Mouse (Mus musculus) Patski (cell line): ENCODE measurements around the gene Tnni2. TPM values are rescaled to one million over a fixed set of nuclear protein-coding genes. Genes with fewer than 3 reads are reported as not detected.

Source experiments
- ATAC-seq: fragments of 100-300 bp; one replicate; pipeline ENCODE4 v1.8.0; 2021
- CTCF ChIA-PET: fragments of 350-600 bp; sonication (Branson Sonifier 250); formaldehyde crosslinking; loops from one replicate; lab custom pipeline; 2022; ENCODE audit warnings: inconsistent platforms; lab: Charles Lee
- POLR2A ChIA-PET: fragments of 350-600 bp; sonication (Branson Sonifier 250); formaldehyde crosslinking; loops from one replicate; lab custom pipeline; 2022; ENCODE audit warnings: antibody characterized with exemption, inconsistent platforms; lab: Charles Lee
- DNase-seq: peaks from one replicate; pipeline ENCODE4 v3.0.0-alpha.2; 2011; ENCODE audit warnings: low read depth, low spot score
- H3K27me3 ChIP-seq: fragments of 371-371 bp; one replicate; pipeline ENCODE4 v1.5.1; 2021
- CTCF ChIP-seq: fragments of 100-300 bp; IDR thresholded peaks from one replicate; pipeline ENCODE4 v1.5.1; 2021
- in situ Hi-C: fragments of 300-500 bp; cut with MboI; formaldehyde crosslinking; loops from 3 replicates; pipeline ENCODE4 v1.11.1; 2018; ENCODE audit warnings: low pct_unique_long_range_greater_than_20kb, mixed read lengths
- polyA plus RNA-seq: library from polyadenylated mRNA; unstranded; gene quantifications from one replicate; pipeline ENCODE4 v1.2.3, GENCODE M21; 2021

The Tnni2 gene
- polyA plus RNA-seq, 1 experiment from 2014 or later, result 1.5 TPM

GRCm38 (mm10) chr7:142462594-142463078, 21.0 kb downstream of the Tnni2 start:
- ChIA-PET POLR2A (no interaction called here), CTCF (interaction anchor here (1.4 kb wide), 1 partner anchor 24 kb away, joined by 3 read pairs; no protein-coding TSS in a partner anchor)
- H3K27me3 ChIP-seq, result no peaks in the 10 kb centered on the region
- no peak for DNase-seq
- TF ChIP-seq CTCF, result no peak
- in situ Hi-C loops, result no loop called here
- ATAC-seq, result peak; percentile 42

- ChIA-PET CTCF (interaction anchor here (0.9 to 2.3 kb wide), 4 partner anchors 11 to 34 kb away, joined by 3 to 4 read pairs (median 3); no protein-coding TSS in a partner anchor), POLR2A (no interaction called here)
- in situ Hi-C loops, result no loop called here
- H3K27me3 ChIP-seq, result no peaks in the 10 kb centered on the region
- TF ChIP-seq CTCF, result no peak
- peak; percentile 20 for ATAC-seq
- DNase-seq, result no peak
Measured at GRCm38 (mm10) chr7:142470171-142470691, 28.6 kb downstream of the Tnni2 start.

GRCm38 (mm10) chr7:142470808-142471413, 29.3 kb downstream of the Tnni2 start:
- TF ChIP-seq CTCF, result no peak
- DNase-seq (peak; percentile 88), ATAC-seq (peak; percentile 92)
- no peaks in the 10 kb centered on the region for H3K27me3 ChIP-seq
- CTCF ChIA-PET, result interaction anchor here (1.0 to 2.3 kb wide), 3 partner anchors 14 to 35 kb away, joined by 3 to 4 read pairs (median 3); no protein-coding TSS in a partner anchor
- POLR2A ChIA-PET, result interaction anchor here (0.7 kb wide), 1 partner anchor 34 kb away, joined by 4 read pairs; no protein-coding TSS in a partner anchor
- in situ Hi-C loops, result no loop called here

GRCm38 (mm10) chr7:142471414-142471861, 29.8 kb downstream of the Tnni2 start:
- ChIA-PET CTCF (interaction anchor here (0.9 to 2.3 kb wide), 3 partner anchors 12 to 32 kb away, joined by 3 to 4 read pairs (median 3); no protein-coding TSS in a partner anchor), POLR2A (interaction anchor here (0.7 kb wide), 1 partner anchor 34 kb away, joined by 4 read pairs; no protein-coding TSS in a partner anchor)
- in situ Hi-C loops, result no loop called here
- no peak for TF ChIP-seq CTCF
- ATAC-seq, result no peak
- no peaks in the 10 kb centered on the region for H3K27me3 ChIP-seq
- no peak for DNase-seq

- TF ChIP-seq CTCF, result no peak
- no peak for ATAC-seq
- CTCF ChIA-PET, result interaction anchor here (0.9 to 2.3 kb wide), 5 partner anchors 11 to 33 kb away, joined by 3 to 4 read pairs (median 3); partner anchors contain the start of gene Lsp1
Measured at GRCm38 (mm10) chr7:142471884-142472570, 30.4 kb downstream of the Tnni2 start.

GRCm38 (mm10) chr7:142472936-142473335, 31.3 kb downstream of the Tnni2 start:
- TF ChIP-seq CTCF, result no peak
- in situ Hi-C loops, result no loop called here
- no peak for DNase-seq
- POLR2A ChIA-PET, result no interaction called here
- no peaks in the 10 kb centered on the region for H3K27me3 ChIP-seq
- no peak for ATAC-seq
- CTCF ChIA-PET, result interaction anchor here (0.9 to 1.0 kb wide), 2 partner anchors 12 to 33 kb away, joined by 3 read pairs; partner anchors contain the start of gene Lsp1

More at GRCm38 (mm10) chr7:142471884-142472570, 30.4 kb downstream of the Tnni2 start:
- no peak for DNase-seq
- no peaks in the 10 kb centered on the region for H3K27me3 ChIP-seq
- POLR2A ChIA-PET, result no interaction called here
- in situ Hi-C loops, result no loop called here

- ChIA-PET POLR2A (no interaction called here), CTCF (no interaction called here)
- ATAC-seq, result no peak
- DNase-seq, result no peak
- no peaks in the 10 kb centered on the region for H3K27me3 ChIP-seq
- in situ Hi-C loops, result no loop called here
- no peak for TF ChIP-seq CTCF
Measured at GRCm38 (mm10) chr7:142473476-142473875, 31.9 kb downstream of the Tnni2 start.

- in situ Hi-C loops, result no loop called here
Measured at GRCm38 (mm10) chr7:142474799-142475198, 33.2 kb downstream of the Tnni2 start.

GRCm38 (mm10) chr7:142475641-142476040, 34.0 kb downstream of the Tnni2 start:
- ChIA-PET POLR2A (interaction anchor here (0.9 kb wide), 1 partner anchor 39 kb away, joined by 3 read pairs; no protein-coding TSS in a partner anchor), CTCF (no interaction called here)
- no peak for DNase-seq
- H3K27me3 ChIP-seq, result no peaks in the 10 kb centered on the region
- no peak for TF ChIP-seq CTCF
- in situ Hi-C loops, result no loop called here
- no peak for ATAC-seq

More at GRCm38 (mm10) chr7:142474799-142475198, 33.2 kb downstream of the Tnni2 start:
- H3K27me3 ChIP-seq, result no peaks in the 10 kb centered on the region
- ChIA-PET POLR2A (no interaction called here), CTCF (no interaction called here)
- DNase-seq (no peak), ATAC-seq (no peak)
- no peak for TF ChIP-seq CTCF

- ChIA-PET CTCF (interaction anchor here (1.3 kb wide), 1 partner anchor 12 kb away, joined by 4 read pairs; no protein-coding TSS in a partner anchor), POLR2A (interaction anchor here (0.9 kb wide), 1 partner anchor 40 kb away, joined by 3 read pairs; no protein-coding TSS in a partner anchor)
- in situ Hi-C loops, result no loop called here
- ATAC-seq (no peak), DNase-seq (no peak)
- TF ChIP-seq CTCF, result no peak
- H3K27me3 ChIP-seq, result no peaks in the 10 kb centered on the region
Measured at GRCm38 (mm10) chr7:142476271-142476670, 34.7 kb downstream of the Tnni2 start.
